Mouse (Mus musculus) kidney, postnatal 4 days (tissue): Measurements from ENCODE around the gene Jup.
A peak's percentile ranks its signal among the peaks of the same experiment; 100 is the strongest.
"Not testable (repeated sequence)": the region's sequence is repeated elsewhere in the genome, so short reads cannot be mapped to it uniquely, and the experiment has no call there.

Experiments
- DNase-seq, 2 experiments: peaks; one replicate each; pipeline ENCODE4 v3.0.0; 2021; ENCODE audit warnings: mixed read lengths in 2 of 2

The Jup gene

GRCm38 (mm10) chr11:100355972-100356818, 41.4 kb downstream of the Jup start, which contains the start of gene Hap1:
Hap1 (minus strand) TSS chr11:100356128.
- DNase-seq, result peak; percentile 83 to 89

- peak; percentile 58 to 71 for DNase-seq
Measured at GRCm38 (mm10) chr11:100355151-100355951, 42.2 kb downstream of the Jup start.

GRCm38 (mm10) chr11:100352076-100352857, 45.3 kb downstream of the Jup start:
- DNase-seq, result peak; percentile 47 to 73

GRCm38 (mm10) chr11:100344269-100344668, 53.3 kb downstream of the Jup start:
- DNase-seq, result no peak

GRCm38 (mm10) chr11:100335731-100336130, 61.8 kb downstream of the Jup start:
- no peak for DNase-seq

- no peak for DNase-seq
Measured at GRCm38 (mm10) chr11:100333944-100334457, 63.6 kb downstream of the Jup start, which contains the start of gene Gast. Gast (plus strand) TSS chr11:100334407.

- DNase-seq, result no peak
Measured at GRCm38 (mm10) chr11:100332766-100333515, 64.6 kb downstream of the Jup start.

GRCm38 (mm10) chr11:100330816-100331375, 66.7 kb downstream of the Jup start:
- DNase-seq, result not testable (repeated sequence)

- DNase-seq, result no peak
Measured at GRCm38 (mm10) chr11:100330235-100330634, 67.3 kb downstream of the Jup start.

GRCm38 (mm10) chr11:100327761-100328160, 69.8 kb downstream of the Jup start:
- no peak for DNase-seq

- DNase-seq, result no peak
Measured at GRCm38 (mm10) chr11:100327316-100327715, 70.2 kb downstream of the Jup start.

- DNase-seq, result no peak
Measured at GRCm38 (mm10) chr11:100325062-100325629, 72.4 kb downstream of the Jup start.

- peak; percentile 65 to 75 for DNase-seq
Measured at GRCm38 (mm10) chr11:100323578-100323977, 74.0 kb downstream of the Jup start.

GRCm38 (mm10) chr11:100322591-100323258, 74.8 kb downstream of the Jup start:
- no peak for DNase-seq

GRCm38 (mm10) chr11:100321479-100322305, 75.9 kb downstream of the Jup start:
- not testable (repeated sequence) for DNase-seq

GRCm38 (mm10) chr11:100320701-100321410, 76.7 kb downstream of the Jup start:
- not testable (repeated sequence) for DNase-seq

- DNase-seq, result peak; percentile 97 to 99
Measured at GRCm38 (mm10) chr11:100320172-100320630, 77.4 kb downstream of the Jup start.

- DNase-seq, result peak; percentile 100
Measured at GRCm38 (mm10) chr11:100319492-100320171, 77.9 kb downstream of the Jup start, which contains the start of gene Eif1. Eif1 (plus strand) TSS chr11:100319885.
